Mouse (Mus musculus): ENCODE data around the gene Vps13a. TPM values are rescaled to one million over a fixed set of nuclear protein-coding genes. Genes with fewer than 3 reads are reported as not detected.

Vps13a gene
- polyA plus RNA-seq, 1 experiment from 2014 or later: 7.0 TPM

- H3K4me1 ChIP-seq (ENCODE audit: control insufficient read depth, insufficient read depth, low read length): no peaks in the 10 kb centered on the region
- 80% methylated on average over 4 of the region's 4 CpGs for WGBS
These were observed 43.9 kb downstream of the Vps13a start for GRCm38 (mm10) chr19:16736854-16737253.

GRCm38 (mm10) chr19:16728729-16729128, 52.0 kb downstream of the Vps13a start:
- Histone ChIP-seq H3K27me3 (replicated peaks; ENCODE audit: control insufficient read depth, insufficient read depth, low read length) (no peaks in the 10 kb centered on the region), H3K27ac (ENCODE audit: low read depth, low read length) (no peak overlapping the region), H3K4me3 (ENCODE audit: low read depth, low read length) (no peak overlapping the region), H3K9me3 (replicated peaks; ENCODE audit: control insufficient read depth, low read length) (no peaks in the 10 kb centered on the region), H3K9ac (ENCODE audit: low read length) (no peak overlapping the region), H3K4me1 (ENCODE audit: control insufficient read depth, insufficient read depth, low read length) (no peaks in the 10 kb centered on the region), H3K36me3 (ENCODE audit: control insufficient read depth, insufficient read depth, low read length) (no peaks in the 10 kb centered on the region), H3K4me2 (ENCODE audit: low read length) (no peak overlapping the region)
- DNase-seq (ENCODE audit: low spot score) (no peak), ATAC-seq (no peak)
- whole genome bisulfite sequencing: 72% methylated on average over 2 of the region's 2 CpGs

More at GRCm38 (mm10) chr19:16736854-16737253, 43.9 kb downstream of the Vps13a start:
- Histone ChIP-seq H3K4me3 (ENCODE audit: low read depth, low read length) (no peak overlapping the region), H3K36me3 (ENCODE audit: control insufficient read depth, insufficient read depth, low read length) (no peaks in the 10 kb centered on the region), H3K4me2 (ENCODE audit: low read length) (no peak overlapping the region), H3K9ac (ENCODE audit: low read length) (no peak overlapping the region), H3K27ac (ENCODE audit: low read depth, low read length) (no peak overlapping the region), H3K27me3 (replicated peaks; ENCODE audit: control insufficient read depth, insufficient read depth, low read length) (no peaks in the 10 kb centered on the region), H3K9me3 (replicated peaks; ENCODE audit: control insufficient read depth, low read length) (no peaks in the 10 kb centered on the region)
- DNase-seq (ENCODE audit: low spot score): no peak
- no peak for ATAC-seq

GRCm38 (mm10) chr19:16715249-16715648, 65.5 kb downstream of the Vps13a start:
- DNase-seq (ENCODE audit: low spot score): no peak
- WGBS: 93% methylated on average over 3 of the region's 3 CpGs

GRCm38 (mm10) chr19:16701790-16702189, 78.9 kb downstream of the Vps13a start:
- WGBS: 91% methylated on average over 1 of the region's 1 CpGs
- ATAC-seq (no peak), DNase-seq (ENCODE audit: low spot score) (no peak)

More at GRCm38 (mm10) chr19:16715249-16715648, 65.5 kb downstream of the Vps13a start:
- no peak for ATAC-seq
- no peaks in the 10 kb centered on the region for H3K9me3 ChIP-seq (replicated peaks; ENCODE audit: control insufficient read depth, low read length)
- no peaks in the 10 kb centered on the region for H3K27me3 ChIP-seq (replicated peaks; ENCODE audit: control insufficient read depth, insufficient read depth, low read length)
- no peak overlapping the region for H3K4me3 ChIP-seq (ENCODE audit: low read depth, low read length)
- no peaks in the 10 kb centered on the region for H3K36me3 ChIP-seq (ENCODE audit: control insufficient read depth, insufficient read depth, low read length)
- no peak overlapping the region for H3K4me2 ChIP-seq (ENCODE audit: low read length)
- H3K9ac ChIP-seq (ENCODE audit: low read length): no peak overlapping the region
- no peaks in the 10 kb centered on the region for H3K4me1 ChIP-seq (ENCODE audit: control insufficient read depth, insufficient read depth, low read length)
- no peak overlapping the region for H3K27ac ChIP-seq (ENCODE audit: low read depth, low read length)

DNA sequence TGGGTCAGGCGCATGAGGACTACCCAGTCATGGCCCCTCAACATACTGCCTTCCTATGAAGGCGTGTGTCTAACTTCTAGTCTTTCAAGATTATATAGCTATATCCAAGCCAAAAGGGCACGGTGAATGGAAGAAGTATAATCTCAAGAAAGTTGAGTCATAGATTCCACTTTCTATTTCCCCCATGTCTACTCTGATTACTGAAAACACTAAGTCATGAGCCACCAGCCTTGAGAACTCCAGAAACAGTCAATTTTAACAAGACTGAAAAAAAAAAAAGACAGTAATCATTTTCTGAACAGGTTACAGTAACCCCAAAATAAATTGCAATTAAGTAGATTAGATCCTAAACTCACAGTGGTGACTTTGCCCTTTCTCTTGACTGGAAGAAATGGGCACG, 95.8 kb downstream of the Vps13a start:
- 90% methylated on average over 4 of the region's 4 CpGs for WGBS
- Histone ChIP-seq H3K4me1 (ENCODE audit: control insufficient read depth, insufficient read depth, low read length) (no peaks in the 10 kb centered on the region), H3K36me3 (ENCODE audit: control insufficient read depth, insufficient read depth, low read length) (no peaks in the 10 kb centered on the region), H3K27ac (ENCODE audit: low read depth, low read length) (no peak overlapping the region), H3K4me2 (ENCODE audit: low read length) (no peak overlapping the region), H3K9ac (ENCODE audit: low read length) (no peak overlapping the region), H3K9me3 (replicated peaks; ENCODE audit: control insufficient read depth, low read length) (no peaks in the 10 kb centered on the region), H3K27me3 (replicated peaks; ENCODE audit: control insufficient read depth, insufficient read depth, low read length) (no peaks in the 10 kb centered on the region), H3K4me3 (ENCODE audit: low read depth, low read length) (no peak overlapping the region)
- DNase-seq (ENCODE audit: low spot score) (no peak), ATAC-seq (no peak)

More at GRCm38 (mm10) chr19:16701790-16702189, 78.9 kb downstream of the Vps13a start:
- Histone ChIP-seq H3K4me2 (ENCODE audit: low read length) (no peak overlapping the region), H3K9me3 (replicated peaks; ENCODE audit: control insufficient read depth, low read length) (no peaks in the 10 kb centered on the region), H3K27me3 (replicated peaks; ENCODE audit: control insufficient read depth, insufficient read depth, low read length) (no peaks in the 10 kb centered on the region), H3K4me3 (ENCODE audit: low read depth, low read length) (no peak overlapping the region), H3K9ac (ENCODE audit: low read length) (no peak overlapping the region), H3K4me1 (ENCODE audit: control insufficient read depth, insufficient read depth, low read length) (no peaks in the 10 kb centered on the region), H3K27ac (ENCODE audit: low read depth, low read length) (no peak overlapping the region), H3K36me3 (ENCODE audit: control insufficient read depth, insufficient read depth, low read length) (no peaks in the 10 kb centered on the region)

- Histone ChIP-seq H3K36me3 (ENCODE audit: control insufficient read depth, insufficient read depth, low read length) (no peaks in the 10 kb centered on the region), H3K4me2 (ENCODE audit: low read length) (no peak overlapping the region), H3K9ac (ENCODE audit: low read length) (no peak overlapping the region), H3K27me3 (replicated peaks; ENCODE audit: control insufficient read depth, insufficient read depth, low read length) (no peaks in the 10 kb centered on the region), H3K27ac (ENCODE audit: low read depth, low read length) (no peak overlapping the region), H3K9me3 (replicated peaks; ENCODE audit: control insufficient read depth, low read length) (no peaks in the 10 kb centered on the region), H3K4me1 (ENCODE audit: control insufficient read depth, insufficient read depth, low read length) (no peaks in the 10 kb centered on the region), H3K4me3 (ENCODE audit: low read depth, low read length) (no peak overlapping the region)
- no peak for ATAC-seq
- WGBS: 84% methylated on average over 2 of the region's 2 CpGs
- DNase-seq (ENCODE audit: low spot score): no peak
These were observed 96.5 kb downstream of the Vps13a start for GRCm38 (mm10) chr19:16684210-16684609.

- WGBS: 39% methylated on average over 14 of the region's 14 CpGs
- Histone ChIP-seq H3K9me3 (replicated peaks; ENCODE audit: control insufficient read depth, low read length) (no peaks in the 10 kb centered on the region), H3K9ac (ENCODE audit: low read length) (no peak overlapping the region), H3K4me2 (ENCODE audit: low read length) (no peak overlapping the region), H3K27ac (ENCODE audit: low read depth, low read length) (no peak overlapping the region), H3K4me3 (ENCODE audit: low read depth, low read length) (no peak overlapping the region), H3K4me1 (ENCODE audit: control insufficient read depth, insufficient read depth, low read length) (no peaks in the 10 kb centered on the region), H3K27me3 (replicated peaks; ENCODE audit: control insufficient read depth, insufficient read depth, low read length) (no peaks in the 10 kb centered on the region), H3K36me3 (ENCODE audit: control insufficient read depth, insufficient read depth, low read length) (no peaks in the 10 kb centered on the region)
- DNase-seq (ENCODE audit: low spot score) (no peak), ATAC-seq (no peak)
These were observed 154.9 kb downstream of the Vps13a start for GRCm38 (mm10) chr19:16625610-16626395.

GRCm38 (mm10) chr19:16624994-16625393, 155.7 kb downstream of the Vps13a start:
- H3K4me3 ChIP-seq (ENCODE audit: low read depth, low read length): no peak overlapping the region
- H3K36me3 ChIP-seq (ENCODE audit: control insufficient read depth, insufficient read depth, low read length): no peaks in the 10 kb centered on the region
- H3K27me3 ChIP-seq (replicated peaks; ENCODE audit: control insufficient read depth, insufficient read depth, low read length): no peaks in the 10 kb centered on the region
- ATAC-seq: no peak
- H3K27ac ChIP-seq (ENCODE audit: low read depth, low read length): no peak overlapping the region
- H3K4me2 ChIP-seq (ENCODE audit: low read length): no peak overlapping the region
- DNase-seq (ENCODE audit: low spot score): no peak
- H3K9ac ChIP-seq (ENCODE audit: low read length): no peak overlapping the region
- no peaks in the 10 kb centered on the region for H3K4me1 ChIP-seq (ENCODE audit: control insufficient read depth, insufficient read depth, low read length)
- H3K9me3 ChIP-seq (replicated peaks; ENCODE audit: control insufficient read depth, low read length): no peaks in the 10 kb centered on the region

DNA sequence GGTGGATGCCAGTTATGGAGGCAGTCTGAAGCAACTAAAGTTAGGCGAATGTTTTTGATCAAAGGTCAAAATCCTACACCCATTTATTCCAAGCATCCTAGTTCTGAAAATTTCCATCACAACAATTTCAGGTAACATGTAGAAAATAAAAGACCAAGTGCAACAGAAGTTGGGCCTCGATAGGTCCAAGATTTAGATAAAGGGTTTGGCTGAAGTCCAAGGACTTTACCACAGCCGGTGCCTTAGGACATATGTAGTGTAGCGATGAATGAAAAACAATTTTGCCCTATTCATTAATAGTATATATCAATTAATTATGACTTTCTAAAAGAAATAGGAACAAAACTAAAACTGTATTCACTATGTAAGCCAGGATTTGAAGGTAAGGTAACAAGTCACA, 157.6 kb downstream of the Vps13a start:
- H3K36me3 ChIP-seq (ENCODE audit: control insufficient read depth, insufficient read depth, low read length): no peaks in the 10 kb centered on the region
- H3K4me1 ChIP-seq (ENCODE audit: control insufficient read depth, insufficient read depth, low read length): no peaks in the 10 kb centered on the region
- no peak for ATAC-seq
- H3K9me3 ChIP-seq (replicated peaks; ENCODE audit: control insufficient read depth, low read length): no peaks in the 10 kb centered on the region
- no peak overlapping the region for H3K9ac ChIP-seq (ENCODE audit: low read length)
- DNase-seq (ENCODE audit: low spot score): no peak
- no peak overlapping the region for H3K4me2 ChIP-seq (ENCODE audit: low read length)
- no peak overlapping the region for H3K4me3 ChIP-seq (ENCODE audit: low read depth, low read length)
- H3K27ac ChIP-seq (ENCODE audit: low read depth, low read length): no peak overlapping the region
- no peaks in the 10 kb centered on the region for H3K27me3 ChIP-seq (replicated peaks; ENCODE audit: control insufficient read depth, insufficient read depth, low read length)
- 74% methylated on average over 4 of the region's 4 CpGs for WGBS

Data from forebrain, embryonic 14.5 days (tissue).